Mouse (Mus musculus) ZHBTc4 (cell line): ENCODE data around the gene Hephl1.

Experiments used
- DNase-seq: peaks from one replicate; pipeline ENCODE4 v3.0.0-alpha.2; 2011; ENCODE audit warnings: low read depth, low spot score

The Hephl1 gene

GRCm38 (mm10) chr9:15060847-15061246 is 51.1 kb downstream of the Hephl1 start:
- no peak for DNase-seq

- no peak for DNase-seq
Measured at GRCm38 (mm10) chr9:15060026-15060425, 51.9 kb downstream of the Hephl1 start.

- DNase-seq: no peak
Measured at GRCm38 (mm10) chr9:15045740-15046139, 66.2 kb downstream of the Hephl1 start.

GRCm38 (mm10) chr9:15045084-15045669 is 66.7 kb downstream of the Hephl1 start, which contains the start of gene Panx1:
Gene Panx1, minus strand, starts transcription at chr9:15045478.
- peak; percentile 87 for DNase-seq

GRCm38 (mm10) chr9:15044391-15045083 is 67.4 kb downstream of the Hephl1 start:
- peak; percentile 16 for DNase-seq

GRCm38 (mm10) chr9:15041556-15041955 is 70.4 kb downstream of the Hephl1 start:
- DNase-seq: peak; percentile 67

- no peak for DNase-seq
Measured at GRCm38 (mm10) chr9:15039848-15040247, 72.1 kb downstream of the Hephl1 start.

GRCm38 (mm10) chr9:15037704-15038103 is 74.2 kb downstream of the Hephl1 start:
- DNase-seq: peak; percentile 22

- no peak for DNase-seq
Measured at GRCm38 (mm10) chr9:15037237-15037636, 74.7 kb downstream of the Hephl1 start.

- no peak for DNase-seq
Measured at GRCm38 (mm10) chr9:15036807-15037206, 75.1 kb downstream of the Hephl1 start.

GRCm38 (mm10) chr9:15036405-15036804 is 75.5 kb downstream of the Hephl1 start:
- DNase-seq: no peak

GRCm38 (mm10) chr9:15035979-15036378 is 75.9 kb downstream of the Hephl1 start:
- DNase-seq: no peak

- peak; percentile 66 for DNase-seq
Measured at GRCm38 (mm10) chr9:15034546-15035273, 77.2 kb downstream of the Hephl1 start.

GRCm38 (mm10) chr9:15033568-15034160 is 78.2 kb downstream of the Hephl1 start:
- peak; percentile 55 for DNase-seq

- DNase-seq: no peak
Measured at GRCm38 (mm10) chr9:15032797-15033196, 79.1 kb downstream of the Hephl1 start.

GRCm38 (mm10) chr9:15030771-15031170 is 81.1 kb downstream of the Hephl1 start:
- no peak for DNase-seq

- peak; percentile 65 for DNase-seq
Measured at GRCm38 (mm10) chr9:15029025-15029727, 82.7 kb downstream of the Hephl1 start.

- DNase-seq: peak; percentile 66
Measured at GRCm38 (mm10) chr9:15027725-15028124, 84.2 kb downstream of the Hephl1 start.

GRCm38 (mm10) chr9:15023049-15023448 is 88.9 kb downstream of the Hephl1 start:
- DNase-seq: peak; percentile 94

GRCm38 (mm10) chr9:15021156-15021555 is 90.8 kb downstream of the Hephl1 start:
- peak; percentile 45 for DNase-seq

- DNase-seq: peak; percentile 19
Measured at GRCm38 (mm10) chr9:15020561-15021080, 91.3 kb downstream of the Hephl1 start.
